In genomic region chr1:119415151-119415550, GRCm38 (mm10) we compare ENCODE assay signal across 15 mouse cellular contexts. TPM values are rescaled to one million over a fixed set of nuclear protein-coding genes. Genes with fewer than 3 reads are reported as not detected.
DNase-seq lines count a peak whose midpoint lies in the region; ATAC-seq lines count a peak whose summit lies in the region.
"Had no signal": no experiment of that assay in that cellular context is flagged by ENCODE, and none has a peak within 500 bp of the region (broad histone marks: within the 10 kb centered on the region; RNA-seq: fewer than 3 reads in every experiment).

No protein-coding gene starts in this region.

- H3K4me1 ChIP-seq in forebrain, embryonic 14.5 days (ENCODE audit: control insufficient read depth, insufficient read depth, low read length), result peaks cover 12% of the 10 kb centered on the region
- H3K4me1 ChIP-seq in forebrain, embryonic 12.5 days, result peaks cover 18% of the 10 kb centered on the region

- 76% methylated on average over 8 of the region's 8 CpGs for whole genome bisulfite sequencing in forebrain, embryonic 14.5 days
- WGBS in forebrain, embryonic 12.5 days, result 87% methylated on average over 8 of the region's 8 CpGs

- DNase-seq in forebrain, embryonic 14.5 days (ENCODE audit: low spot score), result peak; percentile 41
- DNase-seq in left cerebral cortex, postnatal 4 days, result peak; percentile 38
- DNase-seq in left cerebral cortex, postnatal 36 days (ENCODE audit: low spot score in 2 of 2), result no peak
- no peak for DNase-seq in gastrocnemius, postnatal 36 days
- DNase-seq: adrenal gland, adult 2 months; adrenal gland, postnatal 10 days; adrenal gland, postnatal 25 days; cerebellum, adult 11-12 months; cerebellum, adult 2 months; cerebellum, adult 9-10 months; forebrain, postnatal 0 days had no signal

- H3K27ac ChIP-seq in forebrain, embryonic 14.5 days (ENCODE audit: low read depth, low read length), result no peak overlapping the region
- no peak overlapping the region for H3K27ac ChIP-seq in forebrain, embryonic 12.5 days
- H3K27ac ChIP-seq: embryonic facial prominence, embryonic 10.5 days; embryonic facial prominence, embryonic 12.5 days had no signal

- H3K4me2 ChIP-seq in forebrain, embryonic 14.5 days (ENCODE audit: low read length), result no peak overlapping the region
- no peak overlapping the region for H3K4me2 ChIP-seq in forebrain, embryonic 12.5 days
- H3K4me2 ChIP-seq: embryonic facial prominence, embryonic 12.5 days had no signal

- no peak overlapping the region for H3K4me3 ChIP-seq in forebrain, embryonic 14.5 days (ENCODE audit: low read depth, low read length)
- H3K4me3 ChIP-seq in forebrain, embryonic 12.5 days (replicated peaks), result no peak overlapping the region
- H3K4me3 ChIP-seq: embryonic facial prominence, embryonic 10.5 days; embryonic facial prominence, embryonic 12.5 days had no signal

- H3K9ac ChIP-seq in forebrain, embryonic 14.5 days (ENCODE audit: low read length), result no peak overlapping the region
- H3K9ac ChIP-seq in forebrain, embryonic 12.5 days, result no peak overlapping the region
- H3K9ac ChIP-seq: embryonic facial prominence, embryonic 12.5 days; forebrain, postnatal 0 days had no signal

- no peaks in the 10 kb centered on the region for H3K9me3 ChIP-seq in forebrain, embryonic 14.5 days (replicated peaks; ENCODE audit: control insufficient read depth, low read length)
- no peaks in the 10 kb centered on the region for H3K9me3 ChIP-seq in forebrain, embryonic 12.5 days
- H3K9me3 ChIP-seq: embryonic facial prominence, embryonic 10.5 days; embryonic facial prominence, embryonic 12.5 days had no signal

- intact Hi-C loops in left cerebral cortex, postnatal 4 days (cut with DNase I), result no loop called here
- intact Hi-C loops in left cerebral cortex, postnatal 36 days (cut with DNase I), result no loop called here
- intact Hi-C loops in gastrocnemius, postnatal 36 days (cut with DNase I), result no loop called here

- no peak for ATAC-seq in forebrain, embryonic 14.5 days
- no peak for ATAC-seq in forebrain, embryonic 12.5 days (ENCODE audit: low FRiP score)
- ATAC-seq: forebrain, postnatal 0 days had no signal

- H3K36me3 ChIP-seq in forebrain, embryonic 14.5 days (ENCODE audit: control insufficient read depth, insufficient read depth, low read length), result peaks cover 23% of the 10 kb centered on the region
- H3K36me3 ChIP-seq in forebrain, embryonic 12.5 days (replicated peaks), result no peaks in the 10 kb centered on the region
- H3K36me3 ChIP-seq: embryonic facial prominence, embryonic 10.5 days; embryonic facial prominence, embryonic 12.5 days had no signal

- 0 out of 2 replicates have a peak, but pooled peaks cover 11% of the 10 kb centered on the region for H3K27me3 ChIP-seq in forebrain, embryonic 14.5 days (replicated peaks; ENCODE audit: control insufficient read depth, insufficient read depth, low read length)
- peaks cover 38% of the 10 kb centered on the region for H3K27me3 ChIP-seq in forebrain, embryonic 12.5 days

RNA-seq across cellular contexts. Expression of gene Inhbb, which starts 6.9 kb away (rescaled TPM):
- polyA plus RNA-seq in forebrain, embryonic 14.5 days (2014; fragmentation: Nextera tagmentation; extraction: Ambion mirVana), result 3.9 and 4.2 TPM in 2 replicates
- polyA plus RNA-seq in forebrain, embryonic 12.5 days (2016; fragmentation: Nextera tagmentation; extraction: Ambion mirVana), result 1.8 and 2.3 TPM in 2 replicates
- total RNA-seq in left cerebral cortex, postnatal 4 days (2021), result 10 to 100 TPM; 10.6 to 11.7 TPM
- total RNA-seq in left cerebral cortex, postnatal 36 days (2021), result 1 to 10 TPM; 4.7 to 5.6 TPM
- under 1 TPM; 0.33 to 0.67 TPM for total RNA-seq in gastrocnemius, postnatal 36 days (2021)
- total RNA-seq: MEL had no signal

Comparison
In these comparisons a context has a peak if more than half of its experiments do, and no peak if none do; other contexts are left out.
1. DNase-seq: peak in forebrain, embryonic 14.5 days (single experiment) and left cerebral cortex, postnatal 4 days (single experiment); none in left cerebral cortex, postnatal 36 days (0 of 2) and gastrocnemius, postnatal 36 days (0 of 2).